Mouse (Mus musculus): ENCODE measurements around the gene Zyg11a. TPM values are rescaled to one million over a fixed set of nuclear protein-coding genes. Genes with fewer than 3 reads are reported as not detected.
A peak's percentile ranks its signal among the peaks of the same experiment; 100 is the strongest.

The Zyg11a gene
- 0.21 and 0.35 TPM in 2 replicates for polyA plus RNA-seq (2015; fragmentation: Nextera tagmentation; extraction: Ambion mirVana)

GRCm38 (mm10) chr4:108217332-108218179, at the start of gene Zyg11a:
Zyg11a (minus strand) TSS chr4:108218048.
- Histone ChIP-seq H3K9me3 (replicated peaks) (no peaks in the 10 kb centered on the region), H3K4me1 (replicated peaks) (peaks cover 8% of the 10 kb centered on the region; the same call in 1 of the 2 replicates), H3K27me3 (peaks cover 64% of the 10 kb centered on the region), H3K9ac (no peak within 1 kb of the TSS; the same call in 1 of the 2 replicates), H3K4me3 (replicated peaks) (peak within 1 kb of the TSS; percentile 52), H3K36me3 (replicated peaks) (no peaks in the 10 kb centered on the region), H3K27ac (replicated peaks) (no peak within 1 kb of the TSS), H3K4me2 (peak within 1 kb of the TSS; percentile 63)
- WGBS (ENCODE audit: insufficient replicate concordance), result 3% methylated on average over 86 of the region's 107 CpGs
- ATAC-seq (ENCODE audit: insufficient read depth), result peak; percentile 52; the same call in 1 of the 2 replicates

GRCm38 (mm10) chr4:108265774-108266173, 47.9 kb upstream of the Zyg11a start:
- ATAC-seq (ENCODE audit: insufficient read depth), result no peak
- H3K4me2 ChIP-seq, result no peak overlapping the region
- WGBS (ENCODE audit: insufficient replicate concordance), result 78% methylated on average over 7 of the region's 7 CpGs
- no peak overlapping the region for H3K27ac ChIP-seq (replicated peaks)
- no peak overlapping the region for H3K9ac ChIP-seq
- no peak overlapping the region for H3K4me3 ChIP-seq (replicated peaks)
- H3K9me3 ChIP-seq (replicated peaks), result no peaks in the 10 kb centered on the region
- peaks cover 22% of the 10 kb centered on the region for H3K36me3 ChIP-seq (replicated peaks)
- H3K27me3 ChIP-seq, result no peaks in the 10 kb centered on the region
- H3K4me1 ChIP-seq (replicated peaks), result no peaks in the 10 kb centered on the region

GRCm38 (mm10) chr4:108253317-108253716, 35.5 kb upstream of the Zyg11a start:
- Histone ChIP-seq H3K4me2 (no peak overlapping the region), H3K9ac (no peak overlapping the region), H3K4me3 (replicated peaks) (no peak overlapping the region), H3K27me3 (no peaks in the 10 kb centered on the region), H3K4me1 (replicated peaks) (no peaks in the 10 kb centered on the region), H3K9me3 (replicated peaks) (no peaks in the 10 kb centered on the region), H3K36me3 (replicated peaks) (peaks cover 31% of the 10 kb centered on the region), H3K27ac (replicated peaks) (no peak overlapping the region)
- no peak for ATAC-seq (ENCODE audit: insufficient read depth)
- WGBS (ENCODE audit: insufficient replicate concordance), result 82% methylated on average over 6 of the region's 6 CpGs

GRCm38 (mm10) chr4:108250501-108250900, 32.7 kb upstream of the Zyg11a start:
- H3K9me3 ChIP-seq (replicated peaks), result no peaks in the 10 kb centered on the region
- no peaks in the 10 kb centered on the region for H3K27me3 ChIP-seq
- H3K27ac ChIP-seq (replicated peaks), result no peak overlapping the region
- WGBS (ENCODE audit: insufficient replicate concordance), result 53% methylated on average over 9 of the region's 9 CpGs
- H3K36me3 ChIP-seq (replicated peaks), result peaks cover 28% of the 10 kb centered on the region
- no peaks in the 10 kb centered on the region for H3K4me1 ChIP-seq (replicated peaks)
- no peak overlapping the region for H3K4me2 ChIP-seq
- no peak for ATAC-seq (ENCODE audit: insufficient read depth)
- H3K4me3 ChIP-seq (replicated peaks), result no peak overlapping the region
- no peak overlapping the region for H3K9ac ChIP-seq

GRCm38 (mm10) chr4:108249314-108249713, 31.5 kb upstream of the Zyg11a start:
- no peaks in the 10 kb centered on the region for H3K9me3 ChIP-seq (replicated peaks)
- no peak overlapping the region for H3K9ac ChIP-seq
- no peak for ATAC-seq (ENCODE audit: insufficient read depth)
- no peaks in the 10 kb centered on the region for H3K27me3 ChIP-seq
- H3K36me3 ChIP-seq (replicated peaks), result peaks cover 28% of the 10 kb centered on the region
- H3K4me3 ChIP-seq (replicated peaks), result no peak overlapping the region
- 71% methylated on average over 3 of the region's 3 CpGs for WGBS (ENCODE audit: insufficient replicate concordance)
- H3K27ac ChIP-seq (replicated peaks), result no peak overlapping the region
- no peaks in the 10 kb centered on the region for H3K4me1 ChIP-seq (replicated peaks)
- no peak overlapping the region for H3K4me2 ChIP-seq

- 59% methylated on average over 3 of the region's 3 CpGs for WGBS (ENCODE audit: insufficient replicate concordance)
- H3K4me2 ChIP-seq, result no peak overlapping the region
- peaks cover 20% of the 10 kb centered on the region for H3K36me3 ChIP-seq (replicated peaks)
- no peak overlapping the region for H3K9ac ChIP-seq
- H3K27ac ChIP-seq (replicated peaks), result no peak overlapping the region
- H3K9me3 ChIP-seq (replicated peaks), result no peaks in the 10 kb centered on the region
- H3K4me1 ChIP-seq (replicated peaks), result no peaks in the 10 kb centered on the region; the same call in 1 of the 2 replicates
- H3K27me3 ChIP-seq, result no peaks in the 10 kb centered on the region
- 0 out of 2 replicates have a peak, but pooled peaks have one; percentile 40 for ATAC-seq (ENCODE audit: insufficient read depth)
- no peak overlapping the region for H3K4me3 ChIP-seq (replicated peaks)
Measured at GRCm38 (mm10) chr4:108233654-108234053, 15.8 kb upstream of the Zyg11a start.

GRCm38 (mm10) chr4:108225341-108225872, 7.6 kb upstream of the Zyg11a start:
- Histone ChIP-seq H3K9me3 (replicated peaks) (no peaks in the 10 kb centered on the region), H3K4me2 (no peak overlapping the region), H3K4me3 (replicated peaks) (no peak overlapping the region), H3K9ac (no peak overlapping the region), H3K4me1 (replicated peaks) (0 out of 2 replicates have a peak, but pooled peaks cover 2% of the 10 kb centered on the region), H3K36me3 (replicated peaks) (no peaks in the 10 kb centered on the region), H3K27ac (replicated peaks) (no peak overlapping the region), H3K27me3 (peaks cover 9% of the 10 kb centered on the region)
- ATAC-seq (ENCODE audit: insufficient read depth), result peak; percentile 37; the same call in 1 of the 2 replicates
- WGBS (ENCODE audit: insufficient replicate concordance), result 62% methylated on average over 3 of the region's 3 CpGs

GRCm38 (mm10) chr4:108222507-108222906, 4.7 kb upstream of the Zyg11a start:
- peaks cover 6% of the 10 kb centered on the region; the same call in 1 of the 2 replicates for H3K4me1 ChIP-seq (replicated peaks)
- no peak overlapping the region for H3K27ac ChIP-seq (replicated peaks)
- no peaks in the 10 kb centered on the region for H3K36me3 ChIP-seq (replicated peaks)
- no peak overlapping the region for H3K9ac ChIP-seq
- 67% methylated on average over 5 of the region's 5 CpGs for WGBS (ENCODE audit: insufficient replicate concordance)
- no peak overlapping the region for H3K4me3 ChIP-seq (replicated peaks)
- ATAC-seq (ENCODE audit: insufficient read depth), result no peak
- no peaks in the 10 kb centered on the region for H3K9me3 ChIP-seq (replicated peaks)
- peaks cover 36% of the 10 kb centered on the region for H3K27me3 ChIP-seq
- no peak overlapping the region for H3K4me2 ChIP-seq

- 21% methylated on average over 9 of the region's 9 CpGs for WGBS (ENCODE audit: insufficient replicate concordance)
- Histone ChIP-seq H3K4me1 (replicated peaks) (peaks cover 8% of the 10 kb centered on the region; the same call in 1 of the 2 replicates), H3K9ac (no peak overlapping the region), H3K27ac (replicated peaks) (no peak overlapping the region), H3K27me3 (peaks cover 64% of the 10 kb centered on the region), H3K4me3 (replicated peaks) (no peak overlapping the region), H3K4me2 (no peak overlapping the region), H3K9me3 (replicated peaks) (no peaks in the 10 kb centered on the region), H3K36me3 (replicated peaks) (no peaks in the 10 kb centered on the region)
- no peak for ATAC-seq (ENCODE audit: insufficient read depth)
Measured at GRCm38 (mm10) chr4:108219019-108219418, 1.2 kb upstream of the Zyg11a start.

GRCm38 (mm10) chr4:108213023-108213422, 4.8 kb downstream of the Zyg11a start:
- peaks cover 8% of the 10 kb centered on the region; the same call in 1 of the 2 replicates for H3K4me1 ChIP-seq (replicated peaks)
- peaks cover 33% of the 10 kb centered on the region for H3K27me3 ChIP-seq
- no peak for ATAC-seq (ENCODE audit: insufficient read depth)
- no peak overlapping the region for H3K4me3 ChIP-seq (replicated peaks)
- H3K9me3 ChIP-seq (replicated peaks), result no peaks in the 10 kb centered on the region
- no peaks in the 10 kb centered on the region for H3K36me3 ChIP-seq (replicated peaks)
- WGBS (ENCODE audit: insufficient replicate concordance), result 71% methylated on average over 2 of the region's 2 CpGs
- no peak overlapping the region for H3K4me2 ChIP-seq
- H3K9ac ChIP-seq, result no peak overlapping the region
- no peak overlapping the region for H3K27ac ChIP-seq (replicated peaks)

- no peak for ATAC-seq (ENCODE audit: insufficient read depth)
- H3K4me1 ChIP-seq (replicated peaks), result no peaks in the 10 kb centered on the region
- H3K4me2 ChIP-seq, result no peak overlapping the region
- no peaks in the 10 kb centered on the region for H3K9me3 ChIP-seq (replicated peaks)
- H3K27ac ChIP-seq (replicated peaks), result no peak overlapping the region
- H3K4me3 ChIP-seq (replicated peaks), result no peak overlapping the region
- H3K9ac ChIP-seq, result no peak overlapping the region
- whole genome bisulfite sequencing (ENCODE audit: insufficient replicate concordance), result 48% methylated on average over 6 of the region's 6 CpGs
- no peaks in the 10 kb centered on the region for H3K27me3 ChIP-seq
- no peaks in the 10 kb centered on the region for H3K36me3 ChIP-seq (replicated peaks)
Measured at GRCm38 (mm10) chr4:108204629-108205028, 13.2 kb downstream of the Zyg11a start.

All from liver, embryonic 15.5 days (tissue).